Mouse (Mus musculus): ENCODE measurements around the gene Mfsd6l. TPM values are rescaled to one million over a fixed set of nuclear protein-coding genes. Genes with fewer than 3 reads are reported as not detected.

The Mfsd6l gene
- polyA plus RNA-seq (2012; rRNA removed), result 0.08 TPM in 1 of 2 replicates, not detected in the other

DNA sequence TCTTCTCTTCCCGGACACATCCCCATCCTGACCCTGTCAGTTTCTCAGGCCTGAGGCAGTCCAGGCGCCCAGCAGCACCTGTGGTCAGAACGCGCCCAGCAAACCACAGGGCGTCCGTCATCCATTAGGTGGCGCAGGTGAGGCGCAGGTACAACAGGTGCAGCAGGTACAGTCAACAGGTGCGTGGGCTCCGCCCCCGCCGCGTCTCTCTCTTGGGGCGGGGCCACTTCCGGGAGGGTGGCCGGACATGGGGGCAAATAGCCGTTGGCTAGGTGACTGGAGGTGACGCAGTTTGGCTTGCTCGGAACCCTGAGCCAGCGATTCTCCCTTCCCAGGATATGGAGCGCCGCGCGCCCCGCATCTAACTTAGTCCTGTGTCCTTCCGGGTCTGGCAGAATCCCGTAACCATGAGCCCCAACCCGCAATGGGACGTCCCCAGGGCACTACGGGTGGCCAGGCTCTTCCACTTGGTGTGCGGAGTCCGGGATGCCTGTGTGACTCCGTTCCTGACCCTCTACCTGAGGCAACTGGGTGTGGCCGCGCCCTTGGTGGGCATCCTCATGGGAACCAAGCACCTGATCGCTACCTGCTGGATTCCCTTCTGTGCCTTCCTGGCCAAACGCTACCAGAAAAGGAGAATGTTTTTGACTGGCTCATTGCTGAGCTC, at the start of gene Mfsd6l:
TSS of gene Mfsd6l (plus strand) at position 269 of the 667 bp plus-strand sequence.
- no peak for DNase-seq (ENCODE audit: extremely low spot score in 1 of 2, low spot score in 1 of 2)

DNA sequence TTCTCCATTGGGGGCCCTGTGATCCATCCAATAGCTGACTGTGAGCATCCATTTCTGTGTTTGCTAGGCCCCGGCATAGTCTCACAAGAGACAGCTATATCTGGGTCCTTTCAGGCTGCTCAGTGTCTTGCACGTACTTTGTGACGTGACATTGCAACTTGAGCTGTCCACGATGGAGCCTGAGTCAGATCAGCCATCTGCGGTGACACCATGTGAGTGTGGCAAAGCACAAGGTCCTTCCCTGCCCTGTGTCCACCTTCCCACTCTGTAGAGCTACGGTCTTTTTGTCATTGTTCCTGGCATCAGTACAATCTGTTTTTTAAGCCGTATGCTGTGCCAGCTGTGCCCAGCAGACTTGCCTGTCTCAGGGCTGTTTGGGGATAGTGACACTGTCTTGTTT, 48.7 kb upstream of the Mfsd6l start:
- DNase-seq (ENCODE audit: extremely low spot score in 1 of 2, low spot score in 1 of 2), result no peak

DNA sequence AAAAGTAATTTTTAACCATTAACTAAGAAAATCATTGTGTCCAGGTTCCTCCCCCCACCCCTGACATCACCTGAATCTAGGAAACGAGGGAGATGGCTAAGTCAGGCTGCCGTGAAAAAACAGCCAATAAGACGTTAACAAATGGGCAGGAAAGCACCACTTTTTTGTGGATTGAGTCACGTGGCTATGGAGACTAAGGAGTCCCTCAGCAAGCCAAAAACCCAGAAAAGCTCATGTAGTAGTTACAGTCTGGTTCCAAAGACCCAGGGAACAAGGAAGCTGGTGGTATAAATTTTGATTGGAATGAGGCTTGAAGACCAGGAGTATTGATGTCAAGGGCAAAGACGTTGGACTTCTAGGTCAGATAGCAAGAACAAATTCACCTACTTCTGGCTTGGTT, 47.4 kb upstream of the Mfsd6l start:
- DNase-seq (ENCODE audit: extremely low spot score in 1 of 2, low spot score in 1 of 2), result no peak

DNA sequence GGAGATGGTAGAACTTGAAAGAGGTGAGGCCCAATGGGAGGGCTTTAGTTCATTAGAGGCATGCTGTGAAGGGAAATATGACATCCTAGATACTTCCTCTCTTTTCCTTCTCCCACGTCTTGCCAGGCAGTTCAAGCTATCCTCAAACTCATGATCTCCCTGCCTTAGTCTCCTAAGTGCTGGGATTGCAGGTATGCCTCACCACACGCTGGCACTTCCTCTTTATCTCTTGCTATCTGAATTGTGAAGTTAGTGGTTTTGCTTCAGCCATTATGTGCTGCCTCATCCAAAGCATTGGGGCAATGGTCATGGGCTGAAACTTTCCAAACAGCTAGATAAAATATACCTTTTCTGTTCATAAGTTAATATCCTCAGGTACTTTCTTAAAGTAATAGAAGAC, 46.8 kb upstream of the Mfsd6l start:
- DNase-seq (ENCODE audit: extremely low spot score in 1 of 2, low spot score in 1 of 2), result no peak

DNA sequence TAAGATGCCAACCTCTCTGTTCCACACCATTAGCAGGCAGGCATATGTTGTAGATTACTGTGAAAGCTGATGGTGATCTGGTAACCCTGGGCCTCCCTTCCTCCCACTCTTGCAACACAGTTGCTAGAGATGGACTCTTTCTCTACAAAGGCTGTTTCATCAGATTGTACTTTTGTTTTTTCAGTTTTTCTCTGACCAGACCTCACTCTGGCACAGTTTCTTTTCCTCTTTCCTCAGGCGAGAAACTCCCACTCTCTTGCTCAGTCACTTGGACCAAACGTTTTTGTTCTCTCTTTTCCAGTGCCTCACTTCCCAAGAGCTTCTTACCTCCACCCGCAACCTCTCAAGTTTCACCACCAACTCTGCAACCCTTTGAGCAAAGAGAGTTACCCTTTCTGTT, 42.0 kb upstream of the Mfsd6l start:
- peak in 1 of 2 experiments; percentile 40 for DNase-seq (ENCODE audit: extremely low spot score in 1 of 2, low spot score in 1 of 2)

DNA sequence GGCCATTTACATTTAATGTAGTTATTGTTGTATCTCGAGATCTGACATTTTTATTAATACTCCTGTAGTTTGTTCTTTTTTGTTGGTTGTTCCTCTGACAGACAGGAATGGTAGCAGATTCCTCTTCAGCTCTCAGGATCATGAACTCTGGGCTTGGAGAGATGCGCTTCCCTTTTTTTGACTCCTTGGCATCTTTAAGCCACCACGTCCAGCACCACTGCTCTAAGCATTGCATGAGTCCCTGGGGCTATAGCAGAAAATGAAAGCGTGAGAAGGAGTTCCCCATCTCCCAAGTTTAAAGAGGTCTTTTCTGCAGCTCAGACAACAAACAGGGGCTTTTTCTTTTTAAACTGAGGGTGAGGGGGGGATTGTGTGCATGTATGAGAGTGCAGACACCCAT, 36.6 kb upstream of the Mfsd6l start:
- DNase-seq (ENCODE audit: extremely low spot score in 1 of 2, low spot score in 1 of 2), result no peak

DNA sequence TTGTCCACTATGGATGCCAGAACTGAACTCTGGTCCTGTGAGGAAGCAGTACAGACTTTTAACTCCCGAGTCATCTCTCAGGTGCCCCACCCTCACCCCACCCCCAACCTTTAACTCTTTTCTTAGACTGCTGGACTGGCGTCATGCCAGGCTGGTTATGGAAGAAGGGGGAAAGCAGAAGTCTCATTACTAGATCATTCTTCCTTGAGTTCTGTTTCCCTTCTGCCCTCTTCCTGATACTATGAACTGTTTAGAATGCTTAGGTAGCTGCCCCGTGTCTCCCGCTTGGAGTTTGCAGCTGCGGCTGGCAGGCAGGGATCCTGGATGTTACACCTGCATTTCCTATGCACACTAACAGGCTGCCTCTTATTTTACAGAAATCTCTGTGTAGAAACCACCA, 36.2 kb upstream of the Mfsd6l start:
- no peak for DNase-seq (ENCODE audit: extremely low spot score in 1 of 2, low spot score in 1 of 2)

DNA sequence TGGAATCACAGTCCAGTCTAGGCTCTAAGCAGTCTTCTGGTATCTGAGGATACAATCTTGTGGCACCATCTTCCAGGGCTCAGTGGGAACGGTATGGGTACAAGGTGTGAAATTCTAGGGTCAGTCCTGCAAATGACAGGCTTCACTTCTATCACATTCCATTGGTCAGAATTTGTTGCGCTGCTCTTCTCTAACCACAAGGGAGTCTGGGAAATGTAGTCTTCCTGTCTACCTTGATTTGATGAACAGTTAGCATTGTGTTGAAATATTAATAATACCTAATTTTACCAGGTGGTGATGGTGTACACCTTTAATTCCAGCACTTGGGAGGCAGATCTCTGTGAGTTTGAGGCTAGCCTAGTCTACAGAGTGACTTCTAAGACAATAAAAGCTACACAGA, 35.5 kb upstream of the Mfsd6l start:
- DNase-seq (ENCODE audit: extremely low spot score in 1 of 2, low spot score in 1 of 2), result no peak

DNA sequence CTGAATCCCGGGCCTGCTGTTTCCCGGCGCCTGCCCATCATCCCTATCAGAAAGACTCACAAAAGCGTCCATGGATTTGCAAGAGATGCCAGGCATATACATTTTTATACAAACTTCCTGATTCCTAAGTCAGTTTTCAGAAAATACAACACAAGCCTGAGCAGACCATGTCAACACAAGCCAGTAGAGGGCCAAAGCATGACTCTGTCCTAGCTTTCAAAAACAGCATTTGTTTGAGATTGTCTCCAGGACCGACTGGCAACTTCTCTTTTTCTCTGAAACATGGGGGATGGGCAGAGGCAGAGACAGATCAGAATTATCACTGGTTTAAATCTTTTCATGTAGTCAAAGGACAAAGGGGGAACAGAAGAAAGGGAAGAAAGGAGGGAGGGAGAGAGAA, 34.6 kb upstream of the Mfsd6l start:
- no peak for DNase-seq (ENCODE audit: extremely low spot score in 1 of 2, low spot score in 1 of 2)

DNA sequence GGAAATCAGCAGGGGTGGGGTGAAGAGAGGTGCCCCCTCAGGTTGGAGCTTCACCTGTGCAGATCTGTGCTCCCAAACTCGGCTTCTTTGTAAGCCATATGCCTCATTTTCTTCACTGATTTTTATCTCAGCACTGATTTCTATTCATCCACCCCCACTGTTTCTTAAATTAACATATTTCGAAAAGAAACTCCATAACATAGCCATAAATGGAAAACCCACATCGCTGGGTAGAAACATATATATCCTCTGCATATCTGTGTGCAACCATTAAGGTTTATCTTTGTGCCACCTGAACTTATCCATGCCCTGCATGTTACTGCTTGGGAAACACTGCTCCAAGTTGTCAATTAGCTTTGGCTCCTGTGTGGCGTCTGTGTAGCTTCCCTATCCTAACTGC, 29.5 kb upstream of the Mfsd6l start:
- peak in 1 of 2 experiments; percentile 50 for DNase-seq (ENCODE audit: extremely low spot score in 1 of 2, low spot score in 1 of 2)

DNA sequence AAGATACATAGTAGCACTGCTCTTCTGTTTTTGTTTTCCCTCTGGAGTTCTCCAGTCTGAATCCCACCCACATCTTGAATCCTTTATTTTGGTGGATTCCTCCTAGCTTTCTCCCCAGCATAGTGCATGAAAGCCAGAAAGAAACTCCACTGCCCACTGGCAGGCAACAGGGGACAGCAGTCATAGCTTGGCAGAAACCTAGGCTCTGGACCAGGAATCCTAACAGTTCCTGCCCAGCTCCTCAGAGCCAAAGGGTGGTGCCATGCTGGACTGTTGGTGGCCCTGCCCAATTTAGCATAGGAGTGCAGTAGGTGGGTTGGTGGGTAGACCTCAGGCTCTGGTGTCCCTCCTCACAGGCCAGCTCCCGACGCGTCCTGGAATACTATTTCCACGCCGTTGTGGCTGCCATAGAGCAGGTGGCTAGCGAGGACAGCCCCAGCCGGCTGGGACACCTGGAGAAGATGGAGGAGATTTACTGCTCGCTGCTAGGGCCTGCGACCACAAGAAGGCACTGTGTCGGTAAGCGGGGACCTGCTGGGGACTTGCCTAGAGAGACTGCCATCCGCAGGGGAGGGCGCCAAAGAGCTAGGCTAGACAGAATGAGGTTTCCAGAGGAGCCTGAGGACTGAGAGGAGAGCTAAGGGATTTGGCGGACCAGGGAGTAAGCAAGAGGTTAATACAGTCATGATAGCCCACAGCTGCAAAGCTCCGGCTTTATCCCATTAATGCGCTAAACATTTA, 24.8 kb upstream of the Mfsd6l start:
- peak in 1 of 2 experiments; percentile 75 for DNase-seq (ENCODE audit: extremely low spot score in 1 of 2, low spot score in 1 of 2)

DNA sequence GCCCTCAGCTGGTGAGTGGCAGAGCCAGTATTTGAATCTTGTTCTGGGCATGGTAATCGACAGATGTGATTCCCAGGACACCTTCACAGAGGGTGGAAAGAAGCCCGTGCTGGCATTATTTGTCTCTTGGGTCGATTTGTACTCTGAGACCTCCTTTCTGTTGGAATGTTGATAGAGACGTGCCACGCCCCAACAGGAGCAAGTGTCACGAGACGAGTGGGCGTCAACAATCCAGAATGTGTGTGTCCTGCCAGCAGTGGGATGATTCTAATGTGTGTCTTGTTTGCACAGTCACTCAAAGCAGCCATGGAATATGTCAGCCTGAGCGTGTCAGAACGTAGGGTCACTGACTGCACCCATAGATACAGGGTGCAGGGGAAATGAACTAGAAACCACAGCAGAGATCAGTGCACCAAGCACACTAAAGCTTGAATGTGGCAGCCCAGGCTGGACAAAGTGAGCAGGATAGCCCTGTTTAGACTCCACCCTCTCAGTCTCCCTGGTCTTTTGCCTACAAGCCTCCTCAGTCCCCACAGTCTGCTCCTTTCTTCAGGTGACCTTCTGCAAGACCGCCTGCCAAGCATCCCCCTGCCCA, 23.9 kb upstream of the Mfsd6l start:
- DNase-seq (ENCODE audit: extremely low spot score in 1 of 2, low spot score in 1 of 2), result no peak

DNA sequence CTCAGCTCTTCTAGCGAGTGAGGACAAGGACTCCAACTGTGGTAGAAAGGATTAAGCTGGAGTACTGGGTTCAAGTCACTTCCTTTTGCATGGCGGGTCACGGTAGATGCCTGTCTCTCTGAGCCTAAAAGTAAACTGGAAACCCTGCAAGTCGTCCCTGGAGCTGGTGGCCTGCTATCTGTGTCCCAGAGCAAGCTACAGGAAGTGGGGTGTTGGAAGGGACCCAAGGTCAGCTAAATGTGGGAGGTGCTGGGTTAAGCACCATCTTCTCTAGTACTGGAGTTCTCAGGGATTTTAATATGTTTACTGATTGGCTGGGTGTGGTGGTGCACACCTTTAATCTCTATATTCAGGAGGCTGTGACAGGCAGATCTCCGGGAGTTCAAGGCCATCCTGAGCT, 23.2 kb upstream of the Mfsd6l start:
- no peak for DNase-seq (ENCODE audit: extremely low spot score in 1 of 2, low spot score in 1 of 2)

DNA sequence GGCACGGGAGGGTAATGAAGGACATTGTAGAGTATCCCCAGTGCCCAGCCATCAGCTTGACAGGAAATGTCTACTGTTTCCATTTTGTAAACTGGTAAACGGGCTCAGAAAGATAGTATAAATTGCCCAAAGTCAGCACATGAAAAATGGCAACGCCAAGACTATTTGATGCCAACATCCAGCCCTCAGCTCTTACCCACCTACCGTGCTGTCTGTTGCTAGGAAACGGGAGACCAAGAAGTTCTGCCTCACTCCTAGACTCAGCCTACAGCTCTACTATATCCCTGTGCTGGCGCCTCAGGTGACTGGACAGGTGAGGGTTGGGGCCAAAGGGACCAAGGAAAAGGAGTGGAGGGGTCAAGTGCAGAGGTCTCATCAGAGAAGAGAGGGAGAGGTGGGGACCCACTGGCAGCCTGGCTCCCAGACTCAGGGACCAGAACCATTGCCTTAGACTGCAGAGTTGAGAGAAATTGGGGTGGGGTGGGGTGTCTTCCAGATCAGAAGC, 22.0 kb upstream of the Mfsd6l start:
- DNase-seq (ENCODE audit: extremely low spot score in 1 of 2, low spot score in 1 of 2), result peak in 1 of 2 experiments; percentile 50

DNA sequence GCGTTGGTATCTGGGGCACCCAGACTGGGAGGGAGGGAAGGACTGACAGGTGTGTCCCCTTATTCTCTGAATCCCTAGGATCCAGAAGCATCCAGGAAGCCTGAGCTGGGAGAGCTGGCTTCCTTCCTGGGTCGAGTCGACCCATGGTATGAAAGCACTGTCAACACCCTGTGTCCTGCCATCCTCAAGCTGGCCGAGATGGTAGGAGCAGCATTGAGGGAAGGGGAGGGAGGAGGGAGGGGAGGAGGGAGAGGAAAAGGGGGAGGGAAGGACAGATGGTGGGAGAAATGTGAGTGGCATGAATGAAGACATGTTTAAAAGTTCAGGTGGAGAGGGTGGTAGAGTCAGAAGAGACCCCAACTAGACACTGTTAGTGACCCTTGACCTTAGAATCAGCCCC, 20.0 kb upstream of the Mfsd6l start:
- DNase-seq (ENCODE audit: extremely low spot score in 1 of 2, low spot score in 1 of 2), result no peak

DNA sequence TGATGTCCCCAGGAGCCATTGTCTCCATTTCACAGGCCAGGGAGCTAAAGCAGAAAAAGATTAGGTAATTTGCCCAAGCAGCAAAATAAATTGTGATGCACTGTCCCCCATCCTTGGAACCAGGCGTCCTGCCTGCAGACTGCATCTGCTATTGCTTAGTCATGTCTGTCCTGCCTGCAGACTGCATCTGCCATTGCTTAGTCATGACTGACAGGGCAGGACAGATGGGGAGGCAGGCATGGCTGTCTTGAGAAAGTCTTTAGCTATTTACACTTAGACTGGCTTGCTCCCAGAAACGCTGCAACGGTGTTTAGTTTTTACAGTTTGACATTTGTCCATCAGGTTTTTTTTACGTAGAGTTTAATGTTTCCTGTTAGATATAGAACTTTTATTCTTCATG, 19.5 kb upstream of the Mfsd6l start:
- DNase-seq (ENCODE audit: extremely low spot score in 1 of 2, low spot score in 1 of 2), result peak in 1 of 2 experiments; percentile 62

DNA sequence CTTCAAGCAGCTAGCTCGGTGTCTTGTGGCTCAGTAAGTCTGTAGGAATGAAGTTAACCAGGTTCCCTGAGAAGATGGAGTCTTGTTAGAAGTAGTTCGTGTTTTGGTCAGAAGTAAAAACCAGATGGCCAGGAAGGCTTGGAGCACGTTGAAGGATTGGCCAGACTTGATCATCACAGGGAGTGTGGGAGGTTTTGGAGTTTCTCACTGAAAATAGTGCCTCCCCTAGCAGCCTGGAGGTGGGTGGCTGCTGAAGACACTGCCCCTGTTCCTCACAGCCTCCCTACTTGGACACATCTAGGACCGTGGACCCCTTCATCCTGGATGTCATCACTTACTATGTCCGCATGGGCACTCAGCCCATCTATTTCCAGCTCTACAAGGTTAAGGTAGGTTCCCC, 16.4 kb upstream of the Mfsd6l start:
- peak; percentile 49 to 66 for DNase-seq (ENCODE audit: extremely low spot score in 1 of 2, low spot score in 1 of 2)

DNA sequence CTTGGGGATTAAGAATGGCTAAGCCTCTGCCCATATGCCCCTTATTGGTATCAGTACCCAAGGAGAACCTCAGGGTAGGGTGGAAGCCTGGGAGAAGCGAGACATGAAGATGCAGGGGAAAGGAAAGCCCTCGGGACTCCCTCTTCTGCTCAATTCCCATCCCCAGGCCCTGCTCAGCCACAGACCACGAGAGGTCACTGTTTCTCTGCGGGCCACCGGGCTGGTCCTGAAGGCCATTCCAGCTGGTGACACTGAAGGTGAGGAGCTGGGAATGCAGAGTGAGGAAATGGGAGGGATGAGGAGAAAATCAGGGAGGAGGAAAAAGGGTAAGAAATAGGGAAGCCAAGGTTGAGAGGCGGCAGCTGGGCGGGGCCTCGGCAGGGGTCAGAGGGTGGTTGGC, 11.4 kb upstream of the Mfsd6l start:
- no peak for DNase-seq (ENCODE audit: extremely low spot score in 1 of 2, low spot score in 1 of 2)

DNA sequence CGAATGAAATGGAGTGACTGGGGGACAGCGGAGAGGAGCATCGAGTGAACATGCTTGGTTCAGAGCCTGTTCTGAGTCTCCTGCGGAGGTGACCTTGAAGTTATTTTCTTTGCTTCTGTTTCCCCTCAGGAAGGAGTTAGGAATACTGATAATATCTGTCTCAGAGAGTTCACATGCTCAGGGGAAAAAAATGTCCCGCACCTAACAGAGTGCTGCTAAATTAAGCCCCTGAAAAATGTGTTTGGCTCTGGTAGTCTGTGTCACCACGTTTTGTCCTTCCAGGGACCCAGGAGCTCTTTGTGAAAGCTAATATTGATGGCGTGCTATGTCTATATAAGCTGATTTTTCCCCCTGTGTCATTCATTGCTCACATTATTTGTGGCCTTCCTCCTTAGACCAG, 10.8 kb upstream of the Mfsd6l start:
- no peak for DNase-seq (ENCODE audit: extremely low spot score in 1 of 2, low spot score in 1 of 2)

DNA sequence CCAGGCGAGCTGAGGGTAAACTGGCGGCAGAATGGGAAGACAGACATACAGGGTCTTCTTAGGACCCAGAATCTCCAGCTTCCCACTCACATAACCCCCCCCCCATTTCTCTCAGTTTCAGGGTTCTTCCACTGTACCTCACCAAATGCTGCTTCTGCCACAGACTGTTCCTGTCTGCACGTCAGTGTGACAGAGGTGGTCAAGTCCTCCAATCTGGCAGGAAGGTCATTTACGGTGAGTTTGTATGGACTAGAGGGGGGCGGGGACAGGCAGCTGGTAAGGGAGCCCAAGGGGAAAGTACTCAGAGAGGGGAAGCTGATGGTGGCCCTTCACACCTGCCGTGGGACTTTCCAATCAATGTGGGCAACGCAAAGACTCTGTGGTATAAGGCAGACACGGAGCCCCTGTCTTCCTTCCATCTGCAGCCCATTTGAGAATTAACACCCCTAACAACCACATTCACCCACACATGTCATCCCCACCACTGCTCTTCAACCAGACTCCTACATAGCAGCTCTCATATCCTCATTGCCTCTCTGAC, 10.2 kb upstream of the Mfsd6l start:
- no peak for DNase-seq (ENCODE audit: extremely low spot score in 1 of 2, low spot score in 1 of 2)

DNA sequence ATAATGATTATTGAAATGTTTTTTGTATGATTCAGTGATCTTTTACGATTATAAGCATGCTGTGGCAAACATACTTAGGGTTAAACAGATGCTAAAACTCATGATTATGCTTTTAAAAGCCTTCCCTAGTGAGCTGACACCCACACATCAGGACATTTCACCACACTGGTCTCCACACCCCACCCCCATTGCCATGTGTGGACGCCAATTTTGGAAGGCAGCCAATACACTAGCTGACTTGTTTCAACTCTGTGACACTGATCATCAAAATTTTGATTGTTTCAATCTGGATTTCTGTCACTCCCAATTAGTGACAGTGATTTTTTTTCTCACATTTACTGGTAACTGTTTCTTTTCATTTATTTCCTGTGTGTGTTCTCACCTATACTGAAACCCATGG, 8.5 kb upstream of the Mfsd6l start:
- DNase-seq (ENCODE audit: extremely low spot score in 1 of 2, low spot score in 1 of 2), result no peak

All from frontal cortex, adult 2 months (tissue).